Mouse (Mus musculus) spleen, adult 2 months (tissue): ENCODE data around the gene Fezf2. TPM values are rescaled to one million over a fixed set of nuclear protein-coding genes. Genes with fewer than 3 reads are reported as not detected.

Source experiments
- DNase-seq, 2 experiments: peaks; one replicate each; pipeline versions ENCODE4 v3.0.0 to v3.0.0-alpha.2; 2012 to 2021; ENCODE audit warnings: low spot score in 2 of 2, low read depth in 1 of 2
- H3K27ac ChIP-seq: fragments of 200-500 bp; 2 replicates; pipeline ENCODE4 v1.5.1; 2012; ENCODE audit warnings: low read length, inconsistent platforms; ENCODE audit not compliant: insufficient read depth
- H3K27me3 ChIP-seq: fragments of 200-500 bp; 2 replicates; pipeline ENCODE4 v1.6.1; 2012; ENCODE audit warnings: mild to moderate bottlenecking, moderate library complexity, low read length, inconsistent platforms; ENCODE audit not compliant: control insufficient read depth, insufficient read depth
- H3K36me3 ChIP-seq: fragments of 200-500 bp; 2 replicates; pipeline ENCODE4 v1.6.1; 2012; ENCODE audit warnings: mild to moderate bottlenecking, low read length, inconsistent platforms; ENCODE audit not compliant: control insufficient read depth, insufficient read depth
- H3K4me1 ChIP-seq: fragments of 200-500 bp; 2 replicates; pipeline ENCODE4 v1.6.1; 2011; ENCODE audit warnings: inconsistent platforms; ENCODE audit not compliant: control insufficient read depth, insufficient read depth, insufficient read length
- H3K4me3 ChIP-seq: fragments of 200-500 bp; 2 replicates; pipeline ENCODE4 v1.5.1; 2011; ENCODE audit warnings: mild to moderate bottlenecking, inconsistent platforms; ENCODE audit not compliant: insufficient read depth, insufficient read length; ENCODE audit errors: extremely low read depth
- CTCF ChIP-seq: fragments of 200-500 bp; IDR thresholded peaks from 2 replicates; pipeline ENCODE4 v1.5.1; 2011; ENCODE audit warnings: mild to moderate bottlenecking, inconsistent platforms; ENCODE audit not compliant: insufficient read depth, insufficient read length, insufficient replicate concordance; ENCODE audit errors: extremely low read depth
- POLR2A ChIP-seq: fragments of 200-500 bp; IDR thresholded peaks from 2 replicates; pipeline ENCODE4 v1.6.1; 2011; ENCODE audit warnings: low read depth, low read length, inconsistent platforms
- WGBS: fragments of 180-500 bp; shearing (Covaris S2); methylation state at CpG from one replicate; pipeline ENCODE4 v1.1.7; 2018; 5-methylcytosine and 5-hydroxymethylcytosine counted together
- polyA plus RNA-seq: library from polyadenylated mRNA; depleted of rRNA; stranded (reverse); fragments of >200 nt; gene quantifications from 2 replicates; pipeline ENCODE4 v1.2.3, GENCODE M21; 2012; rRNA removed

Fezf2 gene
- polyA plus RNA-seq, 1 experiment, result not detected

- peaks cover 17% of the 10 kb centered on the region for H3K36me3 ChIP-seq
- no peaks in the 10 kb centered on the region for H3K27me3 ChIP-seq
- DNase-seq, result no peak
- TF ChIP-seq POLR2A, result no peak
- TF ChIP-seq CTCF, result no peak
- H3K4me1 ChIP-seq, result no peaks in the 10 kb centered on the region
- no peak overlapping the region for H3K27ac ChIP-seq
- WGBS, result 90% methylated on average over 6 of the region's 6 CpGs
- no peak overlapping the region for H3K4me3 ChIP-seq
Measured at GRCm38 (mm10) chr14:12299654-12300053, 48.3 kb downstream of the Fezf2 start.

GRCm38 (mm10) chr14:12299171-12299570 is 48.8 kb downstream of the Fezf2 start:
- TF ChIP-seq CTCF (no peak), POLR2A (no peak)
- no peak for DNase-seq
- Histone ChIP-seq H3K4me1 (no peaks in the 10 kb centered on the region), H3K27ac (no peak overlapping the region), H3K36me3 (peaks cover 17% of the 10 kb centered on the region), H3K4me3 (no peak overlapping the region), H3K27me3 (no peaks in the 10 kb centered on the region)

GRCm38 (mm10) chr14:12296391-12296790 is 51.6 kb downstream of the Fezf2 start:
- TF ChIP-seq CTCF (no peak), POLR2A (no peak)
- no peak overlapping the region for H3K4me3 ChIP-seq
- peaks cover 17% of the 10 kb centered on the region for H3K36me3 ChIP-seq
- no peaks in the 10 kb centered on the region for H3K27me3 ChIP-seq
- DNase-seq, result no peak
- H3K27ac ChIP-seq, result no peak overlapping the region
- no peaks in the 10 kb centered on the region for H3K4me1 ChIP-seq
- WGBS, result 93% methylated on average over 7 of the region's 7 CpGs

Other genes starting within 250 kb of the Fezf2 start
- 0.05 and 0.06 TPM in 2 replicates for gene Gm49355, start 64.2 kb downstream of the Fezf2 start, polyA plus RNA-seq
- gene 3830406C13Rik, start 64.0 kb downstream of the Fezf2 start, polyA plus RNA-seq, result 2.2 and 3.1 TPM in 2 replicates